Comparison of ENCODE assay signal across 8 mouse cellular contexts in the genomic region with DNA sequence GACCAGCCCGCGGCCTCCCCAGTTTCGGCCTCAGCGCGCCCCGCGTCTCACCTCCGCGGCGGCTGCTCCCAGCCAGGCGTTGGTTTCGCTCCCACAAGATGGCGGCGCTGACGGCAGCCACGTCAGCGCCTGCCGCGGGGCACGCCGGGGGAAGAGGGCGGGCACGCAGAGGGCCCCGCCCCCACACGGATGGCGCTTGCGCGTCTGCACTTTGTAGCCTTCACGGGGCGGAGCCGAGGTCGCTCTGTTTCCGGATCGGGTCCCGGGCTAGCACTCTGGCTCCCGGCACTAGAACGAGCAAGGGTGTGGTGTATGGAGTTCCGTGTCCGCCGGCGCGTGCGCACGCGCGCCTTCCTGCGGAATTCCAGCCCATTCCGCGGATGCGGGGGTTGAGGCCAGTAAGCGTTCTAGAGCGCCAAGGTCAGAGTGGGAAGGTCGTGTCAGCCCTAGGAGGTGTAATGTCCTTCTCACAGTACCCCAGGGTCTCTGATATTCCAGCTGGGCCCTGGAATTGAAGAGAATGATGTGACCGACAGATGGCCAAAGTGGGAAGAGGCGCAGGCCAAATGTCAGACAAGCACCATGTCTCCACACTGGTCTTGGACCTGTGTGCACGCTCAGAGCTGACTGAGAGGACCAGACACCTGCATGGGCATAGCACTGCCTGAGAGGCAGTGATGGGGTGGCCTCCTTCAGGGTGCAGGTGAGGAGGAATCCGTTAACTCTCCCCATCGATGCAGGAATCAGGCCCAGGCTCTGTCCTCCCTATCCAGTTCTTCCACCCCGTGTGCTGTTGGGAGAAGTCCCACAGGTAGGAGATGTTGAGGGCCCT. TPM values are rescaled to one million over a fixed set of nuclear protein-coding genes. Genes with fewer than 3 reads are reported as not detected.
DNase-seq lines count a peak whose midpoint lies in the region; ATAC-seq and TF ChIP-seq lines count a peak whose summit lies in the region.

Gene Arf1, minus strand, starts transcription at position 149 of the 832 bp plus-strand sequence.

- H3K4me2 ChIP-seq in forebrain, embryonic 13.5 days, result peak within 1 kb of the TSS; percentile 99
- H3K4me2 ChIP-seq in liver, postnatal 0 days (ENCODE audit: low read depth, low read length), result peak within 1 kb of the TSS; percentile 87
- H3K4me2 ChIP-seq in neural tube, embryonic 14.5 days (ENCODE audit: low read depth, low read length), result peak within 1 kb of the TSS; percentile 93

- no peak for TF ChIP-seq EP300 in liver, postnatal 0 days (IDR thresholded peaks at IDR 0.05; ENCODE audit: low read depth)

- WGBS in forebrain, embryonic 13.5 days, result 8% methylated on average over 42 of the region's 59 CpGs
- WGBS in large intestine, adult 2 months, result 4% methylated on average over 59 of the region's 59 CpGs
- WGBS in liver, postnatal 0 days (ENCODE audit: insufficient replicate concordance), result 5% methylated on average over 54 of the region's 59 CpGs
- 6% methylated on average over 58 of the region's 59 CpGs for WGBS in neural tube, embryonic 14.5 days

- intact Hi-C loops in heart, postnatal 10 days (cut with DNase I), result no loop called here

- no peaks in the 10 kb centered on the region for H3K9me3 ChIP-seq in E14TG2a.4 (ENCODE audit: low read length)
- H3K9me3 ChIP-seq in forebrain, embryonic 13.5 days (replicated peaks), result no peaks in the 10 kb centered on the region
- H3K9me3 ChIP-seq in liver, postnatal 0 days (ENCODE audit: low read length), result no peaks in the 10 kb centered on the region
- no peaks in the 10 kb centered on the region for H3K9me3 ChIP-seq in neural tube, embryonic 14.5 days (ENCODE audit: control insufficient read depth, low read length)

- no peak for TF ChIP-seq CTCF in E14TG2a.4 (conservative IDR thresholded peaks at IDR 0.05; ENCODE audit: low read length)
- no peak for TF ChIP-seq CTCF in liver, postnatal 0 days (IDR thresholded peaks at IDR 0.05; ENCODE audit: low read depth)

- H3K4me1 ChIP-seq in E14TG2a.4 (replicated peaks; ENCODE audit: low read depth, low read length), result peaks cover 56% of the 10 kb centered on the region
- H3K4me1 ChIP-seq in forebrain, embryonic 13.5 days, result peaks cover 46% of the 10 kb centered on the region
- H3K4me1 ChIP-seq in liver, postnatal 0 days (ENCODE audit: insufficient read depth), result peaks cover 44% of the 10 kb centered on the region
- H3K4me1 ChIP-seq in neural tube, embryonic 14.5 days (ENCODE audit: control insufficient read depth, insufficient read depth, low read length), result peaks cover 28% of the 10 kb centered on the region

- peak; percentile 97 for ATAC-seq in forebrain, embryonic 13.5 days
- peak; percentile 94 for ATAC-seq in liver, postnatal 0 days
- peak; percentile 95 for ATAC-seq in neural tube, embryonic 14.5 days (ENCODE audit: low read depth)

- peak within 1 kb of the TSS; percentile 99 for H3K4me3 ChIP-seq in E14TG2a.4 (replicated peaks; ENCODE audit: low read length)
- H3K4me3 ChIP-seq in forebrain, embryonic 13.5 days, result peak within 1 kb of the TSS; percentile 89
- peak within 1 kb of the TSS; percentile 100 for H3K4me3 ChIP-seq in liver, postnatal 0 days (ENCODE audit: low read depth, low read length)
- peak within 1 kb of the TSS; percentile 100 for H3K4me3 ChIP-seq in neural tube, embryonic 14.5 days (ENCODE audit: low read depth, low read length)

- peak within 1 kb of the TSS; percentile 92 for H3K27ac ChIP-seq in forebrain, embryonic 13.5 days
- peak within 1 kb of the TSS; percentile 98 for H3K27ac ChIP-seq in liver, postnatal 0 days (ENCODE audit: low read depth)
- H3K27ac ChIP-seq in neural tube, embryonic 14.5 days (ENCODE audit: low read depth, low read length), result peak within 1 kb of the TSS; percentile 93

- no peaks in the 10 kb centered on the region for H3K27me3 ChIP-seq in E14TG2a.4 (ENCODE audit: insufficient read depth, low read length)
- H3K27me3 ChIP-seq in forebrain, embryonic 13.5 days, result 0 out of 2 replicates have a peak, but pooled peaks cover 3% of the 10 kb centered on the region
- no peaks in the 10 kb centered on the region for H3K27me3 ChIP-seq in liver, postnatal 0 days (ENCODE audit: insufficient read depth, low read length)
- no peaks in the 10 kb centered on the region for H3K27me3 ChIP-seq in neural tube, embryonic 14.5 days (ENCODE audit: control insufficient read depth, insufficient read depth, low read length)

- peak; percentile 95 for DNase-seq in c-Kit-positive CD71-positive TER-119-positive erythroid progenitor cells, embryonic 14.5 days (ENCODE audit: low spot score)
- DNase-seq in heart, postnatal 10 days, result peak; percentile 96 to 97
- peak; percentile 75 for DNase-seq in large intestine, adult 2 months (ENCODE audit: low read depth, low spot score)
- peak; percentile 97 for DNase-seq in liver, postnatal 0 days
- DNase-seq in testis, postnatal 10 days (ENCODE audit: low spot score), result peak; percentile 98

- peaks cover 36% of the 10 kb centered on the region for H3K36me3 ChIP-seq in E14TG2a.4 (ENCODE audit: insufficient read depth, low read length)
- no peaks in the 10 kb centered on the region for H3K36me3 ChIP-seq in forebrain, embryonic 13.5 days (ENCODE audit: poor library complexity, severe bottlenecking)
- no peaks in the 10 kb centered on the region for H3K36me3 ChIP-seq in liver, postnatal 0 days (replicated peaks; ENCODE audit: insufficient read depth, low read length)
- no peaks in the 10 kb centered on the region for H3K36me3 ChIP-seq in neural tube, embryonic 14.5 days (ENCODE audit: control insufficient read depth, insufficient read depth, low read length)

- peak within 1 kb of the TSS; percentile 97 for H3K9ac ChIP-seq in forebrain, embryonic 13.5 days
- H3K9ac ChIP-seq in liver, postnatal 0 days (replicated peaks), result peak within 1 kb of the TSS; percentile 100
- H3K9ac ChIP-seq in neural tube, embryonic 14.5 days (replicated peaks; ENCODE audit: low read depth, low read length), result peak within 1 kb of the TSS; percentile 98

RNA-seq across cellular contexts. Expression of gene Arf1, which starts in this region (rescaled TPM):
- polyA plus RNA-seq in forebrain, embryonic 13.5 days (2015; fragmentation: Nextera tagmentation; extraction: Ambion mirVana), result 570 and 595 TPM in 2 replicates
- 100 to 1,000 TPM; 339 to 344 TPM for total RNA-seq in heart, postnatal 10 days (2021)
- polyA plus RNA-seq in large intestine, adult 2 months (2012; rRNA removed), result 693 and 778 TPM in 2 replicates
- polyA plus RNA-seq in liver, postnatal 0 days (2015; fragmentation: Nextera tagmentation; extraction: Ambion mirVana), result 244 and 254 TPM in 2 replicates
- polyA plus RNA-seq in neural tube, embryonic 14.5 days (2014; fragmentation: Nextera tagmentation; extraction: Ambion mirVana), result 617 and 621 TPM in 2 replicates

Comparison
In these comparisons a context has a peak if more than half of its experiments do, and no peak if none do; other contexts are left out.
1. Peak in every context shown above with its lines: DNase-seq, ATAC-seq, H3K4me3 ChIP-seq and H3K27ac ChIP-seq.